Mouse (Mus musculus): ENCODE data around the gene Glul. TPM values are rescaled to one million over a fixed set of nuclear protein-coding genes. Genes with fewer than 3 reads are reported as not detected.
A peak's percentile ranks its signal among the peaks of the same experiment; 100 is the strongest.

Glul gene
- total RNA-seq, 2 experiments from 2014 or later: 1,896 to 2,040 TPM

DNA sequence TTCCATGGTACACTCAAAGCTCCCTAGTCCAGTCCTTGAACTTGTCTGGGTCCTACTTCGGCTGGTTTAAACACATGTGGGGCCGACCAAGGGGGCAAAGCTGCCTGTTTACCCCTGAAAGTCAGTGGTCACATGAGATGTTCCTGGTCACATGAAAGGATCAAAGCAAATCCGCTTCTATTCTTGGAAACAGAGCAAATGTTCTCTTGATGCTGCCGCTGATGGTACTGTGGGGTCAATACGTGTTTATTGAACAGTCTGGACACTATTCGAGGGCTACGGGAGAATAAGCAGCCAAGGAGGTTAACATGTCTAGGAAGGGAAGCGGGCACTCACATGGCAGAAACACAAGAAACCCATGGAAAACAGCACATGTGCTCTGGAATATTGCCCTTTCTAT lies 2.5 kb upstream of the Glul start:
- H3K4me3 ChIP-seq: no peak overlapping the region
- H3K27ac ChIP-seq: no peak overlapping the region
- DNase-seq (ENCODE audit: extremely low spot score in 1 of 2, low spot score in 2 of 2): no peak
- intact Hi-C loops (cut with DNase I): loop anchor here (5.0 kb wide), 1 partner anchor 830 kb away; no protein-coding TSS in a partner anchor
- TF ChIP-seq CTCF (IDR thresholded peaks at IDR 0.05): no peak

DNA sequence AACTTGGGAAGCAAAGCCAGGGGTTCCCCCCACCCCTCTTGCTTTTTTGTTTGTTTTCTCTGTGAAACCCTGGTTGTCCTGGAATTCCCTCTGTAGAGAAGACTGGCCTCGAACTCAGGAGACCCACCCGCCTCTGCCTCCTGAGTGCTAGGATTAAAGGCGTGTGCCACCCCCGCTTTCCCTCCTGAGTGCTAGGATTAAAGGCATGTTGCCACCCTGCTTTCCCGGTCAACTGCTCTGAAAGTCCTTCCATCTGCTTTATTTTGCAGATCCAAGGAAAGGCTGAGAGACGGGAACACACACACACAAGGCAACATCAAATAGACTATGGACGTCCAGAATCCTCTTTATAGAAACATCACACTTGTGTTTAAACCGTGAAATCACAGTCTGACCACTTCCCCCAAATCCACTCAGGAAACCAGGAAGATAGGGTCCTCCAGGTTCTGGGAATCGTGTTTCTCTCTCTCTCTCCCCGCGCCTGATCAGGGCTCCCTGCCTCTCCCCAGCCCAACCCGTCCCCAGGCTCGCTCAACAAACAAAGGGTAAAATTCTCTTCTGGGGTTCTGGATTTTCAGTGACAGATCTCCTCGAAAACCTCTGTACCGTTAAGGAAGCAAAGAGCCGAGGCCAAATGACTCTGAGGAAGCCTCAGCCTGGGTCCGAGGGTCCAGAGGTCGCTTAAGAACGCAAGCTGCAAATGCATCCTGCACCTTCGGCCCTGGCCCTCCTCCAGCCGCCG lies 584 bp upstream of the Glul start:
- intact Hi-C loops (cut with DNase I): loop anchor here (5.0 kb wide), 1 partner anchor 828 kb away; no protein-coding TSS in a partner anchor
- no peak for TF ChIP-seq CTCF (IDR thresholded peaks at IDR 0.05)
- no peak for DNase-seq (ENCODE audit: extremely low spot score in 1 of 2, low spot score in 2 of 2)
- peak overlapping the region; percentile 88 for H3K27ac ChIP-seq
- H3K4me3 ChIP-seq: peak overlapping the region; percentile 59

DNA sequence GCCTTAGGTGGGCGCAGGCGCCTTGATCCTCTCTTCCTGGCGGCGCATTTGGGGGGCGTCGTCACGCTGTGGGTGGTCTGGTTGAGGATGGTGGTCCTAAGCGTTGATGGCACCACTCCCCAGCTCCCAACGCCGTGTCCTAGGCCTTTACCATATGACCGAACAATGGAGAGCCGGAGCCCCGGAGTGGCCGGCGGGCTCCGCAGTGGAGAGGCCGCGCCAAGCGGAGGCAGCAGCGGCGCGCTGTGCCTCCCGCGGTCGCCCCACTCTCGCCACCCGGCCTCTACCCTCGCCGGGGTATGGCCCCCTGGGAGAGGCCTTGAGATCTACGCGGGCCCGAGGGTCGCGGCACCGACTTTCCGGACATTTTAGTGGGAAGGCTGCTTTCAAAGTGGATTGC lies 637 bp downstream of the Glul start:
- peak in 1 of 2 experiments; percentile 47 for DNase-seq (ENCODE audit: extremely low spot score in 1 of 2, low spot score in 2 of 2)
- Histone ChIP-seq H3K27ac (peak overlapping the region; percentile 88), H3K4me3 (peak overlapping the region; percentile 59)
- intact Hi-C loops (cut with DNase I): no loop called here
- no peak for TF ChIP-seq CTCF (IDR thresholded peaks at IDR 0.05)

- TF ChIP-seq CTCF (IDR thresholded peaks at IDR 0.05): no peak
- intact Hi-C loops (cut with DNase I): no loop called here
- H3K27ac ChIP-seq: peak overlapping the region; percentile 88
- DNase-seq (ENCODE audit: extremely low spot score in 1 of 2, low spot score in 2 of 2): no peak
- peak overlapping the region; percentile 59 for H3K4me3 ChIP-seq
Observed at GRCm38 (mm10) chr1:153900860-153901730, 1.4 kb downstream of the Glul start.

DNA sequence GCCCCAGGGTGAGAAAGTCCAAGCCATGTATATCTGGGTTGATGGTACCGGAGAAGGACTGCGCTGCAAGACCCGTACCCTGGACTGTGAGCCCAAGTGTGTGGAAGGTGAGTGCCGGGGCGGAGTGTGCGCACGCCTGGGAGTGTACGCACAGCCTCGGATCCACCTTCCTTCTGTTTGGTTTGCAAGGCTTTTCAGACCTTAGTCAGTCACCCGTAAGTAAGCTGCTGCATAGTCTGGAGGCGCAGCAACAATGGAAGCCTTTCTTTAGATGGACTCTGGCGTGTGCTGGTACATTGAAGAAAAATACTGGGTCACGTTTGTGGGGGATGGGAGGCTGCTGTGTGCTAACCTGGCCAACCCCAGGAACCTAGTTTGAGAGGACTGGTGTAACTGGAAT lies 3.3 kb downstream of the Glul start:
- intact Hi-C loops (cut with DNase I): no loop called here
- Histone ChIP-seq H3K4me3 (peak overlapping the region; percentile 59), H3K27ac (peak overlapping the region; percentile 88)
- DNase-seq (ENCODE audit: extremely low spot score in 1 of 2, low spot score in 2 of 2): no peak
- no peak for TF ChIP-seq CTCF (IDR thresholded peaks at IDR 0.05)

DNA sequence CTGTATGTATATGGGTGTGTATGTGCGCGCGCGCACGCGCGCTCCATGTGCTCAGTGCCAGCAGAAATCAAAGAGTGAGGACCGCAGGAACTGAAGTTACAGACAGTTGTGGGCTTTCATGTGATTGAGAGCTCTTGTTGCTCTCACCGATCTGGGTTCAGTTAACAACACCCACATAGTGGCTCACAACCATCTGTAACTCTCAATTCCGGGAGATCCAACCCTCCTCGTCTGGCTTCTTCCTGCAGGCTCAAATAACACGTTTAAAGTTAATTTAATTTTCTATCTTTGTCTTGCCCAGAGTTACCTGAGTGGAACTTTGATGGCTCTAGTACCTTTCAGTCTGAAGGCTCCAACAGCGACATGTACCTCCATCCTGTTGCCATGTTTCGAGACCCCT lies 4.5 kb downstream of the Glul start:
- Histone ChIP-seq H3K27ac (peak overlapping the region; percentile 74; the same call in 1 of the 2 replicates), H3K4me3 (peak overlapping the region; percentile 59)
- no peak for TF ChIP-seq CTCF (IDR thresholded peaks at IDR 0.05)
- intact Hi-C loops (cut with DNase I): no loop called here
- DNase-seq (ENCODE audit: extremely low spot score in 1 of 2, low spot score in 2 of 2): no peak

DNA sequence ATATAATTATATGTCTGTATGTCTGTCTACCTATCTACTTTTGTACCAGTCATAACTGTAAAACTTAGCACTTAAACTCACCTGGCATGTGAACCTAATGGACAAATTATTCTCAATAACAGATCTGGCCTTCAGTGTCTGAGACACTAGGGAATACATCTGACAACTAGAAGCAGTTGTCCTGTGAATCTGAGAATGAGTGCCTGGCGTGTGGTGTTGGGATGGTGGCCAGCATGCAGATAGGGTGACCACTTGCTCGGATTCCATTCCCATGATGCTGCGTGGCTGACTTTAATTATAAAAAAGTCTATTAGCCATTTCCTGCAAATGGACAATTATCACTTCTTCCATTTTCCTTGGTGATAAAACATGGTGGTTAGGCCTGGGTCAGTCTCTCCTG lies 6.1 kb downstream of the Glul start:
- Histone ChIP-seq H3K4me3 (peak overlapping the region; percentile 59), H3K27ac (peak overlapping the region; percentile 36; the same call in 1 of the 2 replicates)
- no peak for DNase-seq (ENCODE audit: extremely low spot score in 1 of 2, low spot score in 2 of 2)
- TF ChIP-seq CTCF (IDR thresholded peaks at IDR 0.05): no peak
- intact Hi-C loops (cut with DNase I): no loop called here

DNA sequence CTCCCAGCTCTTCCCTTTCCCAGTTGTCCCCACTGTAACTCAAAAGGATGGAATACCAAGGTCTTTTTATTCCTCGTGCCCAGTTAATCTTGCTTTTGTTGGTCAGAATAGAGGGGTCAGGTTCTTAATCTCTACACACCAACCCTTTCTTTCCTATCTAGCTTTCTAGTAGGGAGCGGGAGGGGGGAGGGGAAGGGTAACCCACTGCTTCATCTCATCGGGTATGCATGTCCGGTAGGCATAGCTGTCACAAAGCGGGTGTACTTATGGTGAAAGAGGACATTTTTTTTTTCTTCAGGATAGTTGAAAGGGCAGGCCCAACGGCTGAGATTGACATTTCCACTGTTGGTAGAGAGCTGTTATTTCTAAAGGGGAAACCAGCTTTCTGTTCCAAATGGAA lies 8.5 kb downstream of the Glul start:
- TF ChIP-seq CTCF (IDR thresholded peaks at IDR 0.05): no peak
- Histone ChIP-seq H3K4me3 (no peak overlapping the region), H3K27ac (no peak overlapping the region)
- no peak for DNase-seq (ENCODE audit: extremely low spot score in 1 of 2, low spot score in 2 of 2)
- intact Hi-C loops (cut with DNase I): no loop called here

GRCm38 (mm10) chr1:153908741-153909140 lies 9.0 kb downstream of the Glul start:
- no peak for TF ChIP-seq CTCF (IDR thresholded peaks at IDR 0.05)
- H3K4me3 ChIP-seq: no peak overlapping the region
- no peak overlapping the region for H3K27ac ChIP-seq
- intact Hi-C loops (cut with DNase I): no loop called here
- no peak for DNase-seq (ENCODE audit: extremely low spot score in 1 of 2, low spot score in 2 of 2)

- DNase-seq (ENCODE audit: extremely low spot score in 1 of 2, low spot score in 2 of 2): no peak
- Histone ChIP-seq H3K4me3 (no peak overlapping the region), H3K27ac (peak overlapping the region; percentile 57; the same call in 1 of the 2 replicates)
- TF ChIP-seq CTCF (IDR thresholded peaks at IDR 0.05): no peak
- intact Hi-C loops (cut with DNase I): no loop called here
Observed at GRCm38 (mm10) chr1:153909213-153909962, 9.6 kb downstream of the Glul start.

GRCm38 (mm10) chr1:153909963-153910291 lies 10.2 kb downstream of the Glul start:
- TF ChIP-seq CTCF (IDR thresholded peaks at IDR 0.05): no peak
- H3K27ac ChIP-seq: peak overlapping the region; percentile 57
- DNase-seq (ENCODE audit: extremely low spot score in 1 of 2, low spot score in 2 of 2): no peak

DNA sequence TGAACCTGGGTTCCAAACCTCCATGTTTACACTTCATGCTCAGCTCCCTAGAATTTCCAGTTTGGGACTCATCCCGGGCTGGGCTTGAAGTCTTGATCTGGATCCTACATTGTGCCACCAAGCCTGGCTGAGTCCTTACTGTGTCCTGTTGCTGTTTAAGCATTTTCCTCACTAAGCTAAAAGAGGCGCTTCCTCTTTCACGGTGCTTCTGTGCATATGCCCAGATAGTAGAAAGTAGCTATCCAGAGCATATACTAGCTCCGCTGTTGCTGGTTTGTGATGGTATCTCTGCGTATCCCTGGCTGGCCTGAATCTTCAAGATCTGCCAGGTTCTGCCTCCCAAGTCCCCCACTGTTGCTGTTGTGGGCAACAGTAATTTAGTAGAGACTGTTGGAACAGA lies 10.7 kb downstream of the Glul start:
- no peak overlapping the region for H3K4me3 ChIP-seq
- intact Hi-C loops (cut with DNase I): no loop called here
- peak overlapping the region; percentile 57; the same call in 1 of the 2 replicates for H3K27ac ChIP-seq
- DNase-seq (ENCODE audit: extremely low spot score in 1 of 2, low spot score in 2 of 2): no peak
- TF ChIP-seq CTCF (IDR thresholded peaks at IDR 0.05): no peak

More at GRCm38 (mm10) chr1:153909963-153910291, 10.2 kb downstream of the Glul start:
- intact Hi-C loops (cut with DNase I): no loop called here
- H3K4me3 ChIP-seq: no peak overlapping the region
